Mouse (Mus musculus) kidney, adult 9 months (tissue): Measurements from ENCODE around the gene Slc4a8.
"Not testable (repeated sequence)": the region's sequence is repeated elsewhere in the genome, so short reads cannot be mapped to it uniquely, and the experiment has no call there.

Experiments
- DNase-seq: peaks from one replicate; pipeline ENCODE4 v3.0.0; 2022

Slc4a8 gene

GRCm38 (mm10) chr15:100746478-100747120 is 14.9 kb upstream of the Slc4a8 start:
- no peak for DNase-seq

DNA sequence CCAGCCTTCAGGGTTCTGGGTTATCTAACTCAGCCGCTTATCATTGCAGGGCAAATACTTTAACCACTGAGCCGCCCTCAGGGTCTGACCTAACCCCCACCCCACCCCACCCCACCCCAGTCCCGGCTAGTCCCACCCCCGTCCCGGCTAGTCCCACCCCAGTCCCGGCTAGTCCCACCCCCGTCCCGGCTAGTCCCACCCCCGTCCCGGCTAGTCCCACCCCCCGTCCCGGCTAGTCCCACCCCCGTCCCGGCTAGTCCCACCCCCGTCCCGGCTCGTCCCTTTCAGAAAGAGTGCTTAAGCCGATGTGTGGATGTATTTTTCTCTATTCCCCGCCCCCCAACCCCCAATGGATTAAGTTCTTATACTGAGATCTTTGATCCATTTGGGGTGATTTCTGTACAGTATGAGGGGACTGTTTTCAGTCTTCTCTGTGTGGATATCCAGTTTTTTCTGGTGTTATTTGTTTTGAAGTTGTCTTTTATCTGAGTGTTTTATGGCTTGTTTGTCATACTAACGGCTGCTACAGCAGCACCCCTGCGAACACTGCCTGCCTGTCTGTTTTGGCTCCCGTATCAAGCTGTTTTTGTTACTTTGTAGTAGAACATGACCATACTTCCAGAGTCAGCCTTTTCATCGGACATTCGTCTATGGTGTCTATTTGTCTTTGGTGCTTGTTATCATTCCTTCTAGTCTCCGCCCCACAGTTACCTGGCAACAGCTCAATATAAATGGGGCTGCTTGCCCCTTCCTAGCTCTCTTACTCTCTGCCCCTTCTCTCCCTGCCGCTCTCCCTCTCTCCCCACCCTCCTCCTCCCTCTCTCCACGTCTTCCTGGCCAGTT is 14.2 kb upstream of the Slc4a8 start:
- DNase-seq, result no peak

- no peak for DNase-seq
Observed at GRCm38 (mm10) chr15:100748584-100748983, 13.0 kb upstream of the Slc4a8 start.

- no peak for DNase-seq
Observed at GRCm38 (mm10) chr15:100749751-100750538, 11.6 kb upstream of the Slc4a8 start.

- DNase-seq, result no peak
Observed at GRCm38 (mm10) chr15:100752439-100752838, 9.1 kb upstream of the Slc4a8 start.

- no peak for DNase-seq
Observed at GRCm38 (mm10) chr15:100753045-100753444, 8.5 kb upstream of the Slc4a8 start.

DNA sequence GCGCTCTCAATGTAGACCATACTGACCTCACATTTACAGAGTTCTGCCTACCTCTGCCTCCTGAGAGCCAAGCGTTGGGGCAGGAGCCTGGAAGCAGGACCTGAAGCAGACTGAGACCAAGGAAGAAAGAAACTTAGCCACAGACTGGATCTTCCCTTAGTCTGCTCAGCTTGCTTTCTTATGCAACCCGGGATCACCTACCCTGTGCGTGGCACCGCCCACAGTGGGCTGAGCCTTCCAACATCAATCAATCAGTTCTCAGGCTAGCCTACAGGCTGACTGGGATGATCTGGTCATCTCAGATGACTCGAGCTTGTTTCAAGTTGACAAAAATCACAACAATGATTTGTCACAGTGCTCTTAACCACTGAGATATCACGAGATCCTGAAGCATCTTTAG is 7.5 kb upstream of the Slc4a8 start:
- no peak for DNase-seq

DNA sequence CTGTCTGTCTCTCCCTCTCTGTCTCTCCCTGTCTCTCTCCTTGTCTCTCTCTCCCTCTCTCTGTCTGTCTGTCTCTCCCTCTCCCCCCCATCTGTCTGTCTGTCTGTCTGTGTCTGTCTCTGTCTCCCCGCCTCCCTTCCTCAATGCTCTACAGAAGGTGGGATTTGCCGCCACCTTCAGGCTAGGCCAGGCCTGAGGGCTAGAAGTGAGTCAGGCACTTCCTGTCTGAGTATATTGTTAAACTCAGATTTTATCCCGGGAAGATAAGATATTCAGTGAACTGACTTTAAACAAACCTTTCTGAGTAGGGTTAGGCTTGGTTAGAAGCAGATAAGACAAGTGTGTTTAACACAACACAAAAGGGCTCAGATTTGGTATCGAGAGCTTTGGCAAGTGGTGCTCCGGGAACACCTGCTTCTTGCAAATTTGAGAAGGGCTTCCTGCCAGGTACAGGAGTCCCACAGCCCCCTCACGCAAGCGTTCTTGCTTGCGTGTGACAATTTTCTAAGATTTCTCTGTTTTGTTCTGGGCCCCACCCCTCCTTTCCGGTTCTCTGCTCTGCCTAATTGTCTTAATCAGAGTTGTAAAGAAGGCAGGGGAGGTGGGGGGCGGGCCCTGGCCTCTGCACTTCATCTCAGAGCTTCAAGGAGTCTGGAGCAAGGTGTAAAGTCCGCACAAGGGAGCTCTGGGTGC is 6.6 kb upstream of the Slc4a8 start:
- DNase-seq, result peak; percentile 73

DNA sequence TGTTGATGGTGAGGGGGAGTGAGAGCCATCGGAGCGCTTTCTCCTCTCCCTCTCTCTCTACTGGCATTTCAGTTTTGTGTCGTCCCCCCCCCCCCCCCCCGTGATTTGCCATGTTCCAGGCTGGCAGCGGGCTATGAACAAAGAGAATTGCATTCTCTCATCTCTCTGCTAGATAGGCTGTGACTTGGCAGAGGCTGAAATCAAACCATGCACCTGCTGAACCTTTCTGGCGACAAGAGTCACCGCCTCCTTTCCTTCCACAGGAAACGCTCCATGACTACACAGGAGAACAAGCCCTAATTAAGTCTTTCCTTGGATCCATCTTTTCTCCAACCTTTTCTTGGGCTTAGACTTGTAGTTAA is 6.1 kb upstream of the Slc4a8 start:
- no peak for DNase-seq

GRCm38 (mm10) chr15:100755881-100756624 is 5.5 kb upstream of the Slc4a8 start:
- DNase-seq, result no peak

- peak; percentile 75 for DNase-seq
Observed at GRCm38 (mm10) chr15:100757527-100757978, 4.0 kb upstream of the Slc4a8 start.

GRCm38 (mm10) chr15:100759286-100759685 is 2.3 kb upstream of the Slc4a8 start:
- no peak for DNase-seq

GRCm38 (mm10) chr15:100761036-100761418 is 520 bp upstream of the Slc4a8 start:
- no peak for DNase-seq

- no peak for DNase-seq
Observed at GRCm38 (mm10) chr15:100762649-100763048, 1.1 kb downstream of the Slc4a8 start.

- DNase-seq, result no peak
Observed at GRCm38 (mm10) chr15:100764163-100764951, 2.8 kb downstream of the Slc4a8 start.

DNA sequence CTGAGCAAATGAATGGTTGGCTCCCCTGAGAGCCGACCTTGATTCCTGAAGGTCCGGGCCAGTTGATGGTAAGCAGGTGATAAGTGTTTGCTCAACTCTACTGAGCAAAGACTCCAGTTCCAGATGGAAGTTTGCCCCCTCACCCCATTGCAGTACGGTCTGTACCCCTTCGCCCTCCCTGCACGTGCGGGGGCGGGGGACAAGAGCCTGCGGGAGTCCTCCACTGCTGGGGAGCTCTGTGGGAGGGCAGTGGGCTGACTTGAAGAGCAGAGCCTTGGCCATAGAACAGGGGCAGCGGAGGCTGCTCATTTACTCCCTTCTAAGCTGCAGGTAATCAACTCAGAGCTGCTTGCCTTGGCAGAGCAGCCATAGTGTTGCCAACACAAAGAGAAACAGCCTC is 5.3 kb downstream of the Slc4a8 start:
- DNase-seq, result no peak

- no peak for DNase-seq
Observed at GRCm38 (mm10) chr15:100767851-100768250, 6.3 kb downstream of the Slc4a8 start.

DNA sequence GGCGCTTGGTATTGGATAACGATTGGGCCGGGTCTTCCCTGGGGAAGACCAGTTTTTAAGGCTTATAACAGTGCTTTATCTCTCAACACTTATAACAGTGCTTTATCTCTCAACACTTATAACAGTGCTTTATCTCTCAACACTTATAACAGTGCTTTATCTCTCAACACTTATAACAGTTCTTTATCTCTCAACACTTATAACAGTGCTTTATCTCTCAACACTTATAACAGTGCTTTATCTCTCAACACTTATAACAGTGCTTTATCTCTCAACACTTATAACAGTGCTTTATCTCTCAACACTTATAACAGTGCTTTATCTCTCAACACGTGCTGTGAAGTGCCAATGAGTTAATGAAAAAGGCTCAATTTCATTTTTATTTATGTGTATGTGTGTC is 7.5 kb downstream of the Slc4a8 start:
- DNase-seq, result not testable (repeated sequence)

DNA sequence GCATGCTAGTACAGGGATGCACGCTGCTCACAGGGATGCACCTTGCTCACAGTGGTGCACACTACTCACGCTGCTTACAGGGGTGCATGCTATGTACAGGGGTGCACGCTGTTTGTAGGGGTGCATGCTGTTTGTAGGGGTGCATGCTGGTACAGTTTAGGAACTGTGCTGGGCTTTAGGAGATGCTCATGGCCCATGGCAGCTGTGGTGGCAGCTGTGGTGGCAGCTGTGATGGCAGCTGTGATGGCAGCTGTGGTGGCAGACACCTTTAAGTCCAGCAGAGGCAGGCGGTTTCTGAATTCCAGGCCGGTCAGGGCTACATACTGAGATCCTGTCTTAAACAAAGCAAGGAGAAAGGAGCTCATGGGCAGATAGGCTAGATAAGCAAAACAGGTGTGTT is 8.8 kb downstream of the Slc4a8 start:
- DNase-seq, result no peak

GRCm38 (mm10) chr15:100772685-100773084 is 11.1 kb downstream of the Slc4a8 start:
- no peak for DNase-seq

GRCm38 (mm10) chr15:100773859-100774258 is 12.3 kb downstream of the Slc4a8 start:
- DNase-seq, result not testable (repeated sequence)
